Mouse (Mus musculus) olfactory bulb, adult 2 months (tissue): ENCODE measurements around the gene Mob3a.

ENCODE experiments used
- CTCF ChIP-seq: fragments of 200-500 bp; IDR thresholded peaks from 2 replicates; pipeline ENCODE4 v1.5.1; 2012; ENCODE audit warnings: low read depth, mild to moderate bottlenecking, low read length, moderate library complexity; ENCODE audit not compliant: insufficient read depth
- POLR2A ChIP-seq: fragments of 200-500 bp; IDR thresholded peaks from 2 replicates; pipeline ENCODE4 v1.6.1; 2012; ENCODE audit warnings: mild to moderate bottlenecking, low read depth, low read length, moderate library complexity; ENCODE audit not compliant: insufficient read depth

- TF ChIP-seq CTCF (no peak), POLR2A (no peak)
Observed at GRCm38 (mm10) chr10:80670531-80670930, 31.2 kb downstream of the Mob3a start.
